Mouse (Mus musculus) intestine, embryonic 16.5 days (tissue): Measurements from ENCODE around the gene Stambp. TPM values are rescaled to one million over a fixed set of nuclear protein-coding genes. Genes with fewer than 3 reads are reported as not detected.

Experiments used
- ATAC-seq: fragments of 200-750 bp; cut with Nextera tagmentation; 2 replicates; pipeline ENCODE4 v1.8.0; 2017; ENCODE audit warnings: moderate TSS enrichment, moderate library complexity
- H3K27ac ChIP-seq: fragments of 300-500 bp; sonication (generic); 2 replicates; pipeline ENCODE4 v1.5.1; 2014; ENCODE audit warnings: mild to moderate bottlenecking, low read length
- H3K27me3 ChIP-seq: fragments of 300-500 bp; sonication (generic); replicated peaks from 2 replicates; pipeline ENCODE4 v1.6.1; 2014; ENCODE audit warnings: low read length, control low read depth, mixed read lengths; ENCODE audit not compliant: control insufficient read depth, insufficient read depth
- H3K36me3 ChIP-seq: fragments of 300-500 bp; sonication (generic); 2 replicates; pipeline ENCODE4 v1.6.1; 2014; ENCODE audit warnings: low read length, control low read depth; ENCODE audit not compliant: control insufficient read depth, insufficient read depth
- H3K4me1 ChIP-seq: fragments of 300-500 bp; sonication (generic); 2 replicates; pipeline ENCODE4 v1.6.1; 2014; ENCODE audit warnings: low read length, control low read depth, mixed read lengths; ENCODE audit not compliant: control insufficient read depth, insufficient read depth
- H3K4me2 ChIP-seq: fragments of 300-500 bp; sonication (generic); 2 replicates; pipeline ENCODE4 v1.6.1; 2014; ENCODE audit warnings: low read depth, low read length, control low read depth
- H3K4me3 ChIP-seq: fragments of 300-500 bp; sonication (generic); 2 replicates; pipeline ENCODE4 v1.5.1; 2014; ENCODE audit warnings: mild to moderate bottlenecking, low read length
- H3K9ac ChIP-seq: fragments of 300-500 bp; sonication (generic); 2 replicates; pipeline ENCODE4 v1.6.1; 2014; ENCODE audit warnings: low read depth, low read length
- H3K9me3 ChIP-seq: fragments of 300-500 bp; sonication (generic); 2 replicates; pipeline ENCODE4 v1.6.1; 2016; ENCODE audit warnings: low read length, control low read depth; ENCODE audit not compliant: control insufficient read depth
- WGBS: fragments of 180-500 bp; shearing (Covaris S2); extraction: QIAGEN DNeasy Blood & Tissue Kit; methylation state at CpG from one replicate; pipeline ENCODE4 v1.1.7; 2014; 5-methylcytosine and 5-hydroxymethylcytosine counted together
- polyA plus RNA-seq: library from polyadenylated mRNA; unstranded; fragments of >200 nt; fragmentation: Nextera tagmentation; extraction: Ambion mirVana; gene quantifications from 2 replicates; pipeline ENCODE4 v1.2.1, GENCODE M21; 2015

Gene Stambp
- polyA plus RNA-seq, 1 experiment from 2014 or later: 29.4 TPM

GRCm38 (mm10) chr6:83509442-83509841, 63.1 kb downstream of the Stambp start:
- Histone ChIP-seq H3K9ac (no peak overlapping the region), H3K27me3 (no peaks in the 10 kb centered on the region), H3K9me3 (no peaks in the 10 kb centered on the region), H3K36me3 (no peaks in the 10 kb centered on the region), H3K4me2 (no peak overlapping the region), H3K4me1 (peaks cover 4% of the 10 kb centered on the region; the same call in 1 of the 2 replicates), H3K4me3 (no peak overlapping the region), H3K27ac (no peak overlapping the region)
- 35% methylated on average over 8 of the region's 8 CpGs for WGBS
- no peak for ATAC-seq

- no peaks in the 10 kb centered on the region for H3K27me3 ChIP-seq
- peak overlapping the region; percentile 56 for H3K4me2 ChIP-seq
- no peaks in the 10 kb centered on the region for H3K9me3 ChIP-seq
- peak; percentile 13 for ATAC-seq
- peak overlapping the region; percentile 86 for H3K4me3 ChIP-seq
- 18% methylated on average over 6 of the region's 6 CpGs for WGBS
- peak overlapping the region; percentile 7 for H3K27ac ChIP-seq
- H3K36me3 ChIP-seq: no peaks in the 10 kb centered on the region
- H3K9ac ChIP-seq: peak overlapping the region; percentile 93
- H3K4me1 ChIP-seq: peaks cover 6% of the 10 kb centered on the region; the same call in 1 of the 2 replicates
Measured at GRCm38 (mm10) chr6:83507168-83507546, 65.4 kb downstream of the Stambp start.

DNA sequence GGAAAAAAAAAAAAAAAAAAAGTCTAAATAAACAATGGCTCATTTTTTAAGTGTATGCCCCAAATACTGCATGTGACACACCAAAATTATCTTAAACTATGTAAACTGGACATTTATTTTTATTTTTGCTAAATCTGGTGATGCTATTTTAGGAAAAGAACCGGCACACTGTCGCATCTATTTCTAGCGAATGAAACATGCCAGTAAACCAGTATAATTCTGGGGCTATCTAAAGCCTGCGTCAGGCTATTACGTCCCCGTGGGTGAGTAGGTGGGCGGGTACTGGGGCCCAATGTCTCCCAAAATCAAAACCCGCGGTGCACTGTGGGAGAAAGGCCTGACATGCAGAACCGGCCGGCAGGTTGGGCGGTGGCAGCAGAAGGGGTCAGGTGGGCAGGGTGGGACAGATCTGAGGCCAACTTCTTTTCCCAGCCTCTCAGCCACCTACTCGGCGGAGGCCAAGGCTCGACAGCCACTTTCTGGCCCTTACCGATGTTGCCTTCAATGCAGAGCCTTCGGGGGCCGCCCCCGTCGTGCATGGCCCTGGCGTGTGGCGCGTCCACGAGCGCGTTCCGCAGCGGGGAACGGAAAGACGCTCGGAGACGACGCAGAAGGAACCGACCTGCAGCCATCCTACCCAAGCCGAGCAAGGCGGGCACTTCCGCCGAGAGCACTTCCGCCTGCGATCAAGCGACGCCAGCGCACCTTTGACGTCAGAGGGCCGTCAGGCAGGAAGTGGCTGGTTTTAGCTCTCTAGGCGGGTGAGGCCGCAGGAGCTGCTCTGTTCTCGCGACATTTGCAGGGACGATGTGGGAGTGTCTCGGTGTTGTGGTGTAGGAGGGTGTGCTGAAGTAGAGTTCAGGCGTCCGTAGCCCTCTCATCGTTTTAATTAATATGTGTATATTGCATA, 66.0 kb downstream of the Stambp start, which contains the start of gene Dguok:
Dguok (minus strand) TSS at position 712 of the 910 bp plus-strand sequence.
- under 1% methylated on average over 54 of the region's 54 CpGs for WGBS
- H3K4me3 ChIP-seq: peak within 1 kb of the TSS; percentile 86
- H3K36me3 ChIP-seq: no peaks in the 10 kb centered on the region
- peak within 1 kb of the TSS; percentile 80 for H3K4me2 ChIP-seq
- H3K27ac ChIP-seq: peak within 1 kb of the TSS; percentile 98
- H3K27me3 ChIP-seq: no peaks in the 10 kb centered on the region
- ATAC-seq: peak; percentile 98
- H3K9ac ChIP-seq: peak within 1 kb of the TSS; percentile 93
- H3K9me3 ChIP-seq: no peaks in the 10 kb centered on the region
- H3K4me1 ChIP-seq: peaks cover 6% of the 10 kb centered on the region; the same call in 1 of the 2 replicates

DNA sequence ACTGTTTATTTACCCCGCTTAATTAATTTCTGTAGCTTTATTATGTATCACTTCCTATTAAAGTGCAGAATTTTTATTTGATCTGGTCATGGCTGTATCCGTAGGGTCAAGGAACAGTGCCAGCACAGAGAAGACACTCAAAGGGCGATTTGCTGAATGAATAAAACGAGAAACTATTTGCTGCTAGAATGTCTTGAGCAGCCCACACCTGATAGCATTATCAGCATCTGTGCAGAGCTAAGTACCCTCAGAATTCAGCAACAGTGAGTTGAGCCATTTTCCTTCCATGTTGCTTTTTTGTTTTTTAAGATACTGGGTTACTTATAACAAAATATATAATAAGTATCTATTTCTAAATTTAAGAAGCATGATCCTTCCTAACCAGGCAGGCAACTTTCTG, 67.0 kb downstream of the Stambp start:
- Histone ChIP-seq H3K27me3 (no peaks in the 10 kb centered on the region), H3K9ac (no peak overlapping the region), H3K27ac (no peak overlapping the region), H3K4me2 (peak overlapping the region; percentile 80; the same call in 1 of the 2 replicates), H3K9me3 (no peaks in the 10 kb centered on the region; the same call in 1 of the 2 replicates), H3K36me3 (no peaks in the 10 kb centered on the region), H3K4me1 (peaks cover 6% of the 10 kb centered on the region; the same call in 1 of the 2 replicates), H3K4me3 (no peak overlapping the region)
- no peak for ATAC-seq
- WGBS: 90% methylated on average over 4 of the region's 4 CpGs

GRCm38 (mm10) chr6:83503361-83503760, 69.2 kb downstream of the Stambp start:
- peaks cover 6% of the 10 kb centered on the region; the same call in 1 of the 2 replicates for H3K4me1 ChIP-seq
- H3K4me3 ChIP-seq: no peak overlapping the region
- 75% methylated on average over 3 of the region's 3 CpGs for WGBS
- no peaks in the 10 kb centered on the region for H3K36me3 ChIP-seq
- H3K9me3 ChIP-seq: no peaks in the 10 kb centered on the region; the same call in 1 of the 2 replicates
- ATAC-seq: no peak
- H3K9ac ChIP-seq: no peak overlapping the region
- no peak overlapping the region for H3K4me2 ChIP-seq
- no peaks in the 10 kb centered on the region for H3K27me3 ChIP-seq
- H3K27ac ChIP-seq: no peak overlapping the region

DNA sequence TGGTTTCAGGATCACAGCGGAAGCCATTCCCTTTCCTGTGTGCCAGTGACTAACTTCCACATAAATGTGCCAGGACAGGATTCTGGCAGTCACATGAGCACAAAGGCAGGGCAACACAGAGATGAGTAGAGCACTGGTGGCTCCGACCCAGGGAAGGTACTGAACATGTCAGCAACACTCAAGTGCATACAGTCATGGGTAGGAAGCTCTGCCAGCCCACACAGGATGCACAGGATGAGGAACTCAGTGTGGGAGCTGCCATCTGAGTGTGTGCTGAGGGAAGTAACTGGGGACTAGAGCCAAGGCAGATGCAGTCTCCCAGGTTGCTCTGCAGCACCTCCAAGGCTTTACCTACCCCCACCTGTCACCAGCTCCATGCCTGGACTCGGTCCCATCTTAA, 69.9 kb downstream of the Stambp start:
- Histone ChIP-seq H3K9me3 (no peaks in the 10 kb centered on the region; the same call in 1 of the 2 replicates), H3K27ac (no peak overlapping the region), H3K4me2 (no peak overlapping the region), H3K9ac (no peak overlapping the region), H3K4me1 (peaks cover 6% of the 10 kb centered on the region; the same call in 1 of the 2 replicates), H3K4me3 (no peak overlapping the region), H3K27me3 (no peaks in the 10 kb centered on the region), H3K36me3 (no peaks in the 10 kb centered on the region)
- WGBS: 76% methylated on average over 3 of the region's 3 CpGs
- ATAC-seq: no peak

- no peak overlapping the region for H3K9ac ChIP-seq
- peaks cover 6% of the 10 kb centered on the region; the same call in 1 of the 2 replicates for H3K4me1 ChIP-seq
- H3K27ac ChIP-seq: no peak overlapping the region
- H3K4me2 ChIP-seq: no peak overlapping the region
- no peaks in the 10 kb centered on the region; the same call in 1 of the 2 replicates for H3K9me3 ChIP-seq
- H3K36me3 ChIP-seq: no peaks in the 10 kb centered on the region
- no peak overlapping the region for H3K4me3 ChIP-seq
- no peaks in the 10 kb centered on the region for H3K27me3 ChIP-seq
- ATAC-seq: no peak
- 53% methylated on average over 9 of the region's 9 CpGs for WGBS
Measured at GRCm38 (mm10) chr6:83501524-83502310, 70.8 kb downstream of the Stambp start.

- H3K27me3 ChIP-seq: no peaks in the 10 kb centered on the region
- no peak overlapping the region for H3K27ac ChIP-seq
- no peaks in the 10 kb centered on the region; the same call in 1 of the 2 replicates for H3K9me3 ChIP-seq
- no peak overlapping the region for H3K9ac ChIP-seq
- no peaks in the 10 kb centered on the region for H3K36me3 ChIP-seq
- H3K4me3 ChIP-seq: no peak overlapping the region
- no peak for ATAC-seq
- H3K4me1 ChIP-seq: peaks cover 3% of the 10 kb centered on the region; the same call in 1 of the 2 replicates
- 66% methylated on average over 3 of the region's 3 CpGs for WGBS
- no peak overlapping the region for H3K4me2 ChIP-seq
Measured at GRCm38 (mm10) chr6:83500462-83500861, 72.1 kb downstream of the Stambp start.

GRCm38 (mm10) chr6:83499078-83499477, 73.5 kb downstream of the Stambp start:
- Histone ChIP-seq H3K9me3 (no peaks in the 10 kb centered on the region; the same call in 1 of the 2 replicates), H3K4me1 (0 out of 2 replicates have a peak, but pooled peaks cover 3% of the 10 kb centered on the region), H3K4me2 (no peak overlapping the region), H3K4me3 (no peak overlapping the region), H3K27me3 (no peaks in the 10 kb centered on the region), H3K36me3 (no peaks in the 10 kb centered on the region), H3K27ac (no peak overlapping the region), H3K9ac (no peak overlapping the region)
- 94% methylated on average over 10 of the region's 10 CpGs for WGBS
- ATAC-seq: no peak
